Mouse (Mus musculus) adipocyte (in vitro differentiated cells): ENCODE data around the gene Stam2.

Experiments
- DNase-seq: peaks from one replicate; pipeline ENCODE4 v3.0.0-alpha.2; 2016; ENCODE audit warnings: low spot score

The Stam2 gene

DNA sequence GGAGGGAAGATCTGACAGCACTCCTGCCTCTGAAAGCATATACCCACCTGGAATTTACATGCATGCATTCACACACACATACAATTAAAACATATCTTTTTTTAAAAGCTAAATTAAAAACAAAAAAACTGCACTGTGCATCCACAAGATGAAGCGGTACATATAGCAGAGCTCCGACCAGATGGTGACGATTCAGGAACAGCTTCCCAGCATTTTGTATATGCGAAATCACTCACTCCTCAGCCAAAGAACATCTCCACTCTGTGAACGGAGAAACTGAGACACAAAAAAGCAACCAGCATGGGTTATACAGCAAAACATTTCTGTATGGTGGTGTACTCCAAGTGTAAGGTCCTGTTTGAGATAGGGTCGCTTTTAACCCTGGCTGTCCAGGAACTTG is 11.2 kb downstream of the Stam2 start:
- no peak for DNase-seq

DNA sequence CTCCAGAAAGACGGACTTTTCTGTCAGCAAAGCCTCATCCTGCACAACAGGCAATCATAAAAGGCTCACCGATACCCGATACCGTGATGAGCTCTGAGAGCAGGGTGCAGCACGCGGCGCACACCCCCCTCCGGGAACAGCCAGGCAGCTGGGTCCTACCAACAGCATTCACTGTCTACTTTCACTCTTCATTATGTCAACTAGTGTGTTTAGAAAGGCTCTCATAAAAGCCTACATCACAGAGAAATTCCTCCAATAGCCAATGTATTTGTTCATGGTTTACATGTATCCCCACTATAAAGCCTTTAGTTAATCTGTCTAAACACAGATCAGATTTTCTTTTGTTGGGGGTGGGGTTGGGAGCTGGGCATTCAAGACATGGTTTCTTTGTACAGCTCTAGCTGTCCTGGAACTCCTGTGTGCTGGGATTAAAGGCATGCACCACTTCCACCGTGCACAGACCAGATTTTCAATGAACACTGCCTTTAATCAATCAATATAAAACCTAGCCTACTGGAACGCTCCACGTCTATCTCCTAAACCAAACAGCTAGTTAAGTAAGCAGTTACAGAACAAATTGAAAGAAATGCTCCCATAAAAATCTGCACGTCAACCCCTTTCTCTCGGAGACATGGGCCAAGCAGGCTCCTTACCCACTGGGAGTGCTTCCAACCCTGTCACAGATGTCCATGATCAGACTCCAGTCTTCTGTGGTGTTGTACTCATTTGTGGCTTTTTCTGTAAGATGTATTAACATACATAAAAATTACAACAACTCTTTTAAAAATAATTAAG is 21.7 kb downstream of the Stam2 start:
- peak; percentile 89 for DNase-seq

DNA sequence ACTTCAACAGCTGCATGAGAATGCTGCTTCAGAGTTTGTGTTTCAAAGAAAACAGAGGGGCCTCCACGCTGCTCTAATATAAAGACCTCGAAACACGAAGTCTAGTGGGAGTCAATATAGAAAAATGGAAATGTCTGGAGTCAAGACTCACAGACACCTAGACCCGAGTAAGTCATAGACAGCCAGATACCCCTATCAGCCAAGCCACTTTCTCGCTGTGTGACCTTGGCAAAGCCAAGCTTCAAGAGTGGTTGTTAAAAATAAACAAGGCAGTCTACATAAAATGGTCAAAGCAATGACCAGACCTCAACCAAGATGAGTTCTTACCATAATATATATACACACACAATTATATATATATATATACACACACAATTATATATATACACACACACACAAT is 25.0 kb downstream of the Stam2 start:
- no peak for DNase-seq

DNA sequence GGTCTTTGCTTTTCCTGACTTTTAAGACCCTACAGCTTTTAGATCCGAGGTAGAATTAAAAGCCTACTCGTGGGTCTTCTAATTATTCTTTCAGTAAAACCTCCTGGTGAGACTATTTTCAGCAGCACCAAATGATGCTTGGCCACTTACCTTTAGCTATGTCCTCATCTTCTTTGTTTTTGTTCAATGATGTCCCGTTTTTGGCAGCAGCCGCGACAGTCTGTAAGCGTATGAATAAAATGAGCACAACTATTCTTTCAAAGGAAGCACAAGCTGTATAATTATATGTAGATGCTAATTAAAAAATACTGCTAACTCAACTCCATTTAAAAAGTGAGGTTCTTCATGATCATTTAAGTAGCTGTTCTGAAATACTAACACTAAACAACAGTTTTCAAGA is 26.5 kb downstream of the Stam2 start:
- DNase-seq: no peak

DNA sequence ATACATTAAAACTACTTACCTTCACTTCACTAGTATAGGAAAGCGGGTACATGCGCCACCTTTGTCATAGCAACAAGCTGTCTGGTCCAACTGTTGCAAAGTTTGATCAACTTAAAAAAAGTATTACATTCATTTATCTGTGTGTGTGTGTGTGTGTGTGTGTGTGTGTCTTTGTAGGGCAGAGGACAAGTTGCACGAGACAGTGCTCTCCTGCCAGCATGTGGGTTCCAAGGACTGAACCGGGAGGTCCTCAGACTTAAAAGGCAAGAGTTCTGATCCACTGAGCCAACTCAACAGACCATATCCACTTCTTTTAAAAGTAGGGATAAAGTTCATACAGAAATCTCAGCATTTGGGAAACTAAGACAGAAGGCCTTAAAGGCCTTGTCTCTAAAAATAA is 28.0 kb downstream of the Stam2 start:
- DNase-seq: peak; percentile 40

DNA sequence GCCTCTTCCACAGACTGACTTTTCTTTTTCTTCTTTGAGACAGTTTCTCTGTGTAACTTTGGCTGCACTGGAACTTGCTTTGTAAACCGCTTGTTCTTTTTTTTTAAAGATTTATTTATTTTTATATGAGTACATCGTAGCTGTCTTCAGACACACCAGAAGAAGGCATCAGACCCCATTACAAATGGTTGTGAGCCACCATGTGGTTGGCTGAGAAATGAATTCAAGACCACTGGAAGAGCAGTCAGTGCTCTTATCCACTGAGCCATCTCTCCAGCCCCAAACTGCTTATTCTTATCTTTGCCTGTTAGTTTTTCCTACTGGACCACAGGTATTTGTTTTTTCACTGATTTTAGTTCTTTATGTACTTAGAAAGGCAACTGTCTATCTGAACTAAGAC is 31.3 kb downstream of the Stam2 start:
- DNase-seq: no peak

DNA sequence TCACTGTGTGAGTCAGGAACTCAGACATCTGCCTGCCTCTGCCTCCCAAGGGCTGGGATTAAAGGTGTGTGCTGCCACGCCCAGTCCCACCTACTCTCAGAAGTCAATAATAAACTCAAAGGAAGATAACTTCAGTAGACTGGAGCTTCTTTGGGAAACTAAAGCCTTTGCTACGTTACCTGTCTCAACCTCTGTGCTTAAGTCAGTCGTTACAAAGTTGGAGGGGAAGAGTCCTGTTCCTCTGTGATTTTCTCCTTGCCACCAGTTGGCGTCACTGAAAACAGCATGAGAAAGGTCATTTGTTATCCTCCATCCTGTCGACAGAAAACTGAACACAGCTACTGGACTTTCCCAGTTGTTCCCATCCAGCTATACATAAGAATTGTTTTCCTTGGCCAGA is 32.7 kb downstream of the Stam2 start:
- no peak for DNase-seq

DNA sequence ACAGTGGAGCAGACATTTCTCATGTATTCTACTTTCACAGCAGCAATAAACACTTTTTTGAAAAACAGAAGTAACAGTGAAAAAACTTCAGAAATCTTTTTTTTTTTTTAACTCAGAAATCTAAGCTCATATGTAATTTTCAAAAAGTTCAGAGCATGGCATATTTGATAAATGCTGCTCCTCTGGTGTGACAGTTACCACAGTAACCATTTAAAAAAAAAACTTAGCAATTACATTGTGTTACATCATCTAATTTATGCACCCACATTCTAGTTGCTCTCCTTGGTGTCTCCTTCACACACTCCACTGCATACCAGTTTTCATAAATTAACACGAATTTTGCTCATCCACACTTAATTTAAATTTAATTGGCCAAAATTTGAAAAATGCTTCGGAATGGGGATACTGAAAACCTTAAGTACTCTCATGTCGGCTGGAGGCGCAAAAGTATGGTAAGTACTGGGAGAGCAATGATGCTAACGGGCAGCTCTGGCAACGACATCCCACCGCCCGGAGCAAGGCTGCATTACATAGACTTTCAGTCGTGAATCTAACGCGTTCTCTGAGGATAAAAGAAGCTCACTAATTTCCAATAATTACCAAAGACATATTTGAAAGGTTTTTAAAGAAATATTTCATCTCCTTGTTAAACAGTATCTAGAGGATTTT is 40.6 kb downstream of the Stam2 start:
- no peak for DNase-seq

DNA sequence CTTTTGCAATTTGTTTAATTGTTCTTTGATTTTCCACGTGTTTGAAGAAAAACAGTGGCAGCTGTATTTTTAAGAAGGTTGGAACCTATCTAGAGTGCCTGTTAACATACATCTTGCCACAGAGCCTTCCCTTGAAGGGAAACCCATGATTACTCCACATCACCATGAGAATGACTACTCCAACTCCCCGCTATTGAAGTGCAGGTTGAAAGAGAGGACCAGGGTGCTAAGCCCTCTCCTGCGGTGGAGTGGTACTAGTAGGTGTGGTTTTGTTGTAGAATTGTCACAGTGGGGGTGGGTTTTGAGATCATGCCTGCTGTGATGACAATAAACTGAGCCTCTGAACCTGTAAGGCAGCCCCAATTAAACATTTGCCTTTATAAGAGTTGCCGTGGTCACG is 41.7 kb downstream of the Stam2 start:
- no peak for DNase-seq

DNA sequence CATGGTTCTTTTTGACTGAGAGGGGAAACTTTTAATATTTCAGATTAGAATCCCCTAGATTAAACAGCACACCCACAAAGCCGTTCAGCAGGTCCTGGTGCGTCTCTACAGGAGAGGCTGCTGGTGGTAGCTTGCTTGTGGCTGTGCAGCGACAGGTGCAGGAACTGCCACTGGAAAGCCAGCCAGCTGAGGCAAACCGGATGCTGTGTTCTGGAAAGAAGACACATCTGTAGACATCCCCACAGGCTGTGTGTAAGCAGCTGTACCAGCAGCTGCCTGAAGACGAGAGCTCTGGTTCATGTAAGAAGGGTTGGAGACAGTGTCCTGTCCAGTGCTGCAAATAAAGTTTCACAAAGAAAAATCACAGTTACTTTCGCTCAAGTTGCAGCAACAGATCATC is 47.5 kb downstream of the Stam2 start:
- no peak for DNase-seq

DNA sequence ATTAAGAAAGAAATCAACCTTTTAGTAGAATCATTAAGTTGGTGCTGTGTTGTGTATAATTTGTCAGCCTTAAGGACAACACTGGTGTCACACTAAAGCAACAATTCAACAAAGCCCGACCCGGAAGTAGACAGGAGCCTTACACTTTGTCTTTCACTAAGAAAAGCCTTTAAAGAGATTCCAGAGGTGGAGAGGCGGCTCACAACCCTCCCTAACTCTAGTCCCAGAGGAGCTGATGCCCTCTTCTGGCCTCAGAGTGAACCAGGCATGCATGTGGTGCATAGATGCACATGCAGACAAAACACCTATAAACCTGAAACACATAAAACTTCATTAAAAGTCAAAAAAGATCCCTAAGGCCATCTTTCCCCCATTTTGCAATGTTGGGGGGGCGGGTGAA is 50.3 kb downstream of the Stam2 start:
- DNase-seq: no peak

DNA sequence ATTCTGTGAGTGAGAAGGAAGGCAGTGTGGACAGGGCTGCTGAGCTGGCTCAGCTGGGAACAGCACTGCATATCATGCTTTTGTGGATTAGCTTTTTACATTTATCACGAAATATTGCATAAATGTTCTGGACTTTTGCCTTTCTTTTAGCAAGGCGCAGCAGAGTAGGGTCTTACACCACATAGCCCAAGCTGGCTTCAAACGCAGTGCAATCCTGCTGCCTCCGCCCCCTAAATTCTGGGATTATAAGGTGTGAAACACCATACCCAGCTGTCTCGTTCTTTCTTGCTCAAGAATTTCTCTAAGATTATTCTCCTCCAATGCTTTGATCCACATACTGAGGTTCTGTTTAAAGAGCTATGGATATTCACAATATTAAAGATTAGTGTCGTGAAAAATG is 55.5 kb downstream of the Stam2 start:
- no peak for DNase-seq

DNA sequence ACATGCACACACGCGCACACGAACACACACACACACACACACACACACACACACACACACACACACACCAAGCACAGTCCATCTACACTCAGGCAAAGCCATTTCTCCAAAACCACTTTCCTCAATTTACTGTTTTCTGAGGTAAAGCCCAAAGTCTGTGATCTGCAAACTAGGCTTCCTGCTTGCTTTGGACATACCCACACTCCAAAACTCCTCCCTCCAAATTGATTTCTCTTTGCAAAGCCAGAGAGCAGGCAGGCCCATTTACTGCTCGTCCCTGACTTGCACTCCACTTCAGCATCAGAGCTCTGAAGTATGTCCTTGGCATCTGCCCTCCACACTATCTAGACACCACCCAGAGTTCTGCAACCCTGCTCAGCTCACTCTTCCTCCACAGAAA is 64.5 kb downstream of the Stam2 start:
- DNase-seq: no peak

DNA sequence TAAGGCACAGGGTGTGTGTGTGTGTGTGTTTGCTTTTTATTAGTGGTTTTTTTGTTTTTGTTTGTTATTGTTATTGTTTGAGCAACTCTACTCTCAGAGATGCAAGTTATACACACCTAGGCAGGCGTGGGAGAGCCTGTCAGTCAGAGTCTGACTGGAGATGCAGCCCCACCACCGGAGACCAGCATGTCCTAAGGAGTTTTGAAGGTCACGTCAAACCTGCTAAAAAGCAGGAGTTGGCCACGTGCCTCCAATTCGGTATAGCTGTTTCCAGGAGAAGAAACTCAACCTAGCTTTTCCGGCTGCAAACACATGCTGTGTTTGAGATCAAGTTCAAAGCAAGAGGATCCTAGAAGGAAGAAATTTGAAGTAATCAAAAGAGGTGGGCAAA is 65.2 kb downstream of the Stam2 start:
- no peak for DNase-seq

DNA sequence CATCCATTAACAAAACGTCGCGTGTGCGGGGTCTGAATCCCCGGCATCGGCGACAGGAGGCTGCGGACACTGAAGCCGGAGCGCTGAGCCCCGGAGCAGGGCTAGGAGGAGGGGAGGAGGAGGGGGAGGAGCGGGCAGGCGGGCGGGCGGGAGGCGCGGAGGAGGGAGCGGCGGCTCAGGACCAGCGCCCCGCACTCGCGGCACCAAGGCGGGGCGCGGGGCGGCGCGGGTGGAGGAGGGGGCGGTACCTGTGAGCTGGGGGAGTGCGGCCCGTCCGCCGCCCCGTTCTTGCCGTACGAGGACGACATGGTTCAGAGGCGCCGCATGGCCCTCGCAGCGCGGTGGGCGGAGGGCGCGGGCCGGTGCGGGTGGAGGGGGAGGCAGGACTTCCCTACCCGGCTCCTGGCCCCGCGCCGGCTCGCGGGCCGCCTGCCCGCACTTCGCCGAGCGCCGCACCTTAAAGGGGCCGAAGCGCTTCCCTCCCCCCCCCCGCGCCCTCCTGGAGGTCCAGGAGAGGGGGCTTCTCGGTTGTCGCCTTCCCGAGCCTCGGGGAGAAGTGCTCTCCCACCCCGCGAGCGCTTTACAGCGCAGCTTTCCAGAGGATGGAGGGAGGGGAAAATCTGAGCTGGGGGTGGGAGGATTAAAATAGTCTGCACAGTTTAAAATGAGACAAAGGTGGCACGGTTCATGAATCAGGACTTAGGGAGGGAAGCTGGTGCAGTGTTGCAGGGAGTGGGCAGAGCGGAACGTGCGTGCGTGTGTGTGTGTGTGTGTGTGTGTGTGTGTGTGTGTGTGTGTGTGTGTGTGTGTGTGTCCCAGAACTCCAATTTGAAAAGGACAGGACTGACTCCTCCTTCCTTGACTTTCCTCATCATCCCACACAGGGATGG is 65.8 kb downstream of the Stam2 start, which contains the start of gene Cacnb4:
Gene Cacnb4 (minus strand): TSS at position 809 of the 890 bp plus-strand sequence.
- DNase-seq: no peak

DNA sequence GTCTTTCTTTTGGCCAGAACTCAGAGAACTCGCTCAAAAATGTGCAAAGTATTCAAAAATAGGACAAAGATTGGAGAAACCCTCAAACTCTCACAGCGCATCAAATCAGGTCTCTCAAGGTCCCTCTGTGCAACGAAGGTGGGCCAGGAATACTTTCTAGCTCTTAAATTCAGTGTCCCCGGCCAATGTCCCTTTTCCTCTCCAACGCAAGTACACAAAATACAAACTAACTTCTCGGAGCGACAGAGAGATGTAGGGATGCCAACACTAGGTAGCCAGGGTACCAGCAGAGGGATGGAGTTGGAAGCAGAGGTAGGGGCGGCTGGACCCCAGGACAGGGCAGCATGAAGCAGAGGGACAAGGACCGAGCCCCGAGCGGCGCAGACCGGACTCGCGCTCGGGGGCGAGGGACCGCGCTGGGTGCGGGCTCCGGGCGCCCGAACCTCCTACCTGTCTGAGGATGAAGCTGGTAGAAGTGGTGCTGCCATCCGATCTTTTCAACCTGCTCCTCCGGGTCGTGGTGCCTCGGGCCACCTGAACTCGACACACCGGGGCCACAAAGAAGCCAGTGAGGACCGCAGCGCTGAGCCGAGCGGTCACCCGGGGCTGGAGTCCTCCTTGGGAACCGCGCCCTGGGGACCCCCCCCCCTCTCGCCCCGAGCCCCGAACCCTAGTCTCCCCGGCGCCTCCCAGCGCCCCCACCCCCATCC is 66.6 kb downstream of the Stam2 start:
- no peak for DNase-seq

DNA sequence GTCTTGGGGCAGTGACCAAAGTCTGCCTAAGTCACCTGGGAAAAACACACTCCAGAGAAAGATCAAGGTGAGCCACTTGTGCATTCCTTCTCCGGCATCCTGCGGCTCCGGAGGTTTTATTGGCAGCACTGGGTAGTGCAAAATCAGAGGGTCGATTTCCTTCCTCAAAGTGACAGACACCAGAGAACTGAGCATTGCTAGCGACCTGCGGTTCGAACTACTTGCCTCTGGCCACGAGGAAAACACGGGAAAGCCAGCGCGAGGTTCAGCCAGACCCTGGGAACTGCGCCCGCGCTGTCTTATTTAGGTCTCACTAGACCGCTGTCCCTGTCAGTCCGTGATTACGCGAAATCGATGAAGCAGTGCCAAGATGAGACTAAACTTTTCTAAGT is 67.2 kb downstream of the Stam2 start:
- DNase-seq: no peak

DNA sequence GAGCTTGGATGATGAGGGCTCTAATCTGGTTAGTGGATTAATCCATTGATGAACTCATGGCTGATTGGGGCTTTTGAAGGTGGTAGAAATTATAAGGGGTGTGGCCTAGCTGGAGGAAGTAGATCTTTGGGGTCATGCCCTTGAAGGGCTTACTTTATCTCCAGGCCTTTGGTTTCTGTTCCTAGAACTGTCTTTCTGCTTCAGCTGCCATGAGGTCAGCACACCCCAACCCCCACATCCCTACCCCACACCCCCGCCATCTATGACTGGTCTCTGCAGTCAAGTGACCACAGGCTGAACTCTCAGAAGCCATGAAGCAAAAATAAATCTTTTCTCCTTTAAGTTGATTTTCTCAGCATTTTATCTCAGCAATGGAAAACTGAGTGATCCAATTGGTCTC is 68.9 kb downstream of the Stam2 start:
- no peak for DNase-seq

DNA sequence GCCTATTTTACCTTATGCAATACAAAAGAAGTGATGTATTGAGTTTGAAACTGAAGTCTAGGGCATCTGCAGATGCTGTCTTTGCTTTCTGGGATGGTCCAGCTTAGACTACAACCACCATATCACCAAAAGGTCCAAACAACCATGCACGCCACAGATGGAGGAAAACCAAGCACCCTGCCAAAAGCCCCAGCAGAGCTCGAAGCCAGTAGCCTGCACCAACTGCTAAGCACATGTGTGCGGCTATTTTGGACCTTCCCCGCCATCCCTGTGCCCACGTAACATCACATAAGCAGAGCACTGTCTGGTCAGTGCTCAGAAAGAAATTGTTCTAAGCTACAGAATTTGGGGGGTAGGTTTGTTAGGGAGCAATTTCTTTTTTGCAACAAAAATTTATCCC is 71.3 kb downstream of the Stam2 start:
- no peak for DNase-seq

DNA sequence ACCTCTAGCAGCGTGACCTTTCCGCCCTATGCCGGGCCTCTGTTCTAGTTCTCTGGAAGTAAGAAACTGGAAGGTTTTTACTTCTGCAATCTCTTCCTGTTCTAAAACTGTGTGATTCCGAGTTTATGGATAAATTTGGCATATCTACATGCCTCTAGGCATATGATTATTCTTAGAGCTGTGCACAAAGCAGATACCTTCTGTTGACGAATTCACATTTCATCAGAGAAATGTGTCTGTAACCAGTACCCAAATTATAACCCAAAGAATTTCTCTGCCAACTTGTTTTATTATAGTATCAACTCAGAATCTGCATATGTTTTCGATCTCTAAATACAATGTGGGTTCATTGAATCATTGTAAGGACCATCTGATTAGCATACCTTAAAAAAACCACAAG is 73.6 kb downstream of the Stam2 start:
- no peak for DNase-seq

DNA sequence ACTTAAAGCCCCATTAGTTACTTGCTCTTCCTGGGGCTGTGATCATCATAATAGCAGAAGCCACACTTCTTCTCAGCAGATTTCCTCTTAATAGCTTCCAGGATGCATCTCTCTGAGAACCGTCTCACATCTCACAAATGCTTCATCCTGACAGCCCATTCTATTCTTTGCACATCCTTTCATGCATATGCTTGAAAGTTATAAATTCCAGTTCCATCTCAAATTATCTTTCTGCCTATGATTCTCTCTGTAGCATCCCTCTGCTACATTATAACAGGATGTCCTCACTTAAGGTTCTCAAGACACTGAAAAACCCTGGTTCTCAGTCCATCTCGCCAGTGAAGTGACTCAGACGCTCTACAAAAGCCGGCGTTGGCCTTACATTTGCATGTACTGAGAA is 85.4 kb downstream of the Stam2 start:
- DNase-seq: no peak

DNA sequence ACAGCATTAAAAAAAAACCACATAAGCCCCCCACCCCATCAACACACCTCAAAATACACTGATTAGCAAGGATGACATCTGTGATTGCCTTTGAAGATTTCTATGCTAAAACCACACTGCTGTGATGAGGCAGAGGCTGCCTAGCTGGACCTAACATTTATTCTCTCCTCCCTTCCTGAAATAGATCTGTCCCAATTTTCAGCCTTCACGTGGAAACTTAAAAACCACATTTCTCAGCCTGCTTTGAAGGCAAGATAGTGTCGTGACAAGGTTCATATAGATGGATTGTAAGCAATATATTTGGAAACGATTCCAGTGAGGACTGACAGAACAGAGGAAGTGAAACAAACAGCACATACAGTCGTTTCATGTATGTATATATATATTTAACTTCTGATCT is 87.5 kb downstream of the Stam2 start:
- no peak for DNase-seq
